Mouse (Mus musculus) stomach, postnatal 0 days (tissue): ENCODE measurements around the gene Cops7a. TPM values are rescaled to one million over a fixed set of nuclear protein-coding genes. Genes with fewer than 3 reads are reported as not detected.
A peak's percentile ranks its signal among the peaks of the same experiment; 100 is the strongest.

Experiments used
- ATAC-seq: fragments of 200-750 bp; cut with Nextera tagmentation; 2 replicates; pipeline ENCODE4 v1.8.0; 2017; ENCODE audit not compliant: low FRiP score, low TSS enrichment
- DNase-seq: peaks from one replicate; pipeline ENCODE4 v3.0.0-alpha.2; 2016; ENCODE audit warnings: low spot score
- H3K27ac ChIP-seq: fragments of 300-500 bp; sonication (generic); replicated peaks from 2 replicates; pipeline ENCODE4 v1.5.1; 2014; ENCODE audit warnings: mild to moderate bottlenecking, control low read depth
- H3K27me3 ChIP-seq: fragments of 300-500 bp; sonication (generic); 2 replicates; pipeline ENCODE4 v1.6.1; 2014; ENCODE audit warnings: low read length; ENCODE audit not compliant: control insufficient read depth, insufficient read depth
- H3K36me3 ChIP-seq: fragments of 300-500 bp; sonication (generic); 2 replicates; pipeline ENCODE4 v1.6.1; 2014; ENCODE audit warnings: low read length, mixed read lengths; ENCODE audit not compliant: control insufficient read depth, insufficient read depth
- H3K4me1 ChIP-seq: fragments of 300-500 bp; sonication (generic); replicated peaks from 2 replicates; pipeline ENCODE4 v1.6.1; 2014; ENCODE audit warnings: antibody characterized with exemption; ENCODE audit not compliant: control insufficient read depth, insufficient read depth
- H3K4me2 ChIP-seq: fragments of 300-500 bp; sonication (generic); replicated peaks from 2 replicates; pipeline ENCODE4 v1.6.1; 2014; ENCODE audit warnings: low read depth, mild to moderate bottlenecking, control low read depth, moderate library complexity
- H3K4me3 ChIP-seq: fragments of 300-500 bp; sonication (generic); 2 replicates; pipeline ENCODE4 v1.5.1; 2014; ENCODE audit warnings: low read depth, low read length, control low read depth
- H3K9ac ChIP-seq: fragments of 300-500 bp; sonication (generic); 2 replicates; pipeline ENCODE4 v1.6.1; 2014; ENCODE audit warnings: mild to moderate bottlenecking, low read length, control low read depth, mixed read lengths
- H3K9me3 ChIP-seq: fragments of 300-500 bp; sonication (generic); 2 replicates; pipeline ENCODE4 v1.6.1; 2016; ENCODE audit warnings: low read length; ENCODE audit not compliant: control insufficient read depth
- CTCF ChIP-seq: IDR thresholded peaks from 2 replicates; pipeline ENCODE4 v1.5.1; 2016; ENCODE audit warnings: antibody characterized with exemption, low read depth, mild to moderate bottlenecking, moderate library complexity
- EP300 ChIP-seq: optimal IDR thresholded peaks from 2 replicates; pipeline ENCODE3; 2016; ENCODE audit warnings: antibody characterized with exemption
- WGBS: fragments of 180-500 bp; shearing (Covaris S2); extraction: QIAGEN DNeasy Blood & Tissue Kit; methylation state at CpG from one replicate; pipeline ENCODE4 v1.1.7; 2014; 5-methylcytosine and 5-hydroxymethylcytosine counted together
- polyA plus RNA-seq: library from polyadenylated mRNA; unstranded; fragments of >200 nt; fragmentation: Nextera tagmentation; extraction: Ambion mirVana; gene quantifications from 2 replicates; pipeline ENCODE4 v1.2.1, GENCODE M21; 2015

The Cops7a gene
- polyA plus RNA-seq, 1 experiment from 2014 or later: 114 TPM

DNA sequence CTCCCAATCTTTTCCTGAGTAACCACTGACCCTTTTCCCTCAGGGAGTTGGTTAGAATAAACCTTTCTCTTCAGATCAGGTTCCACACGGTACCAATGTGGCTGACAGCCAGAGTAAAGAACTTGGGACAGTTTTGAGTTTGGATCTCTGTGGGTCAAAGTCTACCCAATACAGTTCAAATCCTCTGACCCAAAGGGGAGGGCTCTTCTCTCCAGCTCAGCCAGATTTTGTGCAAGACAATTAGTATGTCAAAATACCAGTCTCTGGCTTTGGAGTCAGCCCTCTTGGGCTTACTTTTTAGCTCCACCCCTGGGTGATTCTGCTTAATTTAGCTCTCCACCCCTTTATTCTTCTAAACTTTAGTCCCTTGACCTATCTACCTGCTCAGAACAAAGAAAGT, 35.1 kb downstream of the Cops7a start:
- Histone ChIP-seq H3K4me2 (peak overlapping the region; percentile 13), H3K27ac (peak overlapping the region; percentile 98), H3K4me1 (peaks cover 5% of the 10 kb centered on the region; the same call in 1 of the 2 replicates), H3K36me3 (peaks cover 9% of the 10 kb centered on the region), H3K9ac (no peak overlapping the region), H3K9me3 (no peaks in the 10 kb centered on the region), H3K4me3 (no peak overlapping the region; the same call in 1 of the 2 replicates), H3K27me3 (no peaks in the 10 kb centered on the region)
- 12% methylated on average over 1 of the region's 1 CpGs for WGBS
- ATAC-seq (no peak), DNase-seq (no peak)
- no peak for TF ChIP-seq EP300
- TF ChIP-seq CTCF: no peak

GRCm38 (mm10) chr6:124925941-124926340, 39.4 kb downstream of the Cops7a start:
- WGBS: 6% methylated on average over 5 of the region's 5 CpGs
- Histone ChIP-seq H3K4me2 (peak overlapping the region; percentile 55), H3K27me3 (no peaks in the 10 kb centered on the region), H3K27ac (peak overlapping the region; percentile 97), H3K4me3 (peak overlapping the region; percentile 37), H3K4me1 (peaks cover 4% of the 10 kb centered on the region; the same call in 1 of the 2 replicates), H3K9ac (peak overlapping the region; percentile 60), H3K36me3 (no peaks in the 10 kb centered on the region), H3K9me3 (no peaks in the 10 kb centered on the region)
- no peak for TF ChIP-seq EP300
- TF ChIP-seq CTCF: peak; percentile 4; the same call in 1 of the 2 replicates
- DNase-seq: peak; percentile 79
- ATAC-seq: peak; percentile 77

- Histone ChIP-seq H3K4me2 (peak overlapping the region; percentile 55), H3K9ac (peak overlapping the region; percentile 60), H3K36me3 (no peaks in the 10 kb centered on the region), H3K27ac (peak overlapping the region; percentile 97), H3K9me3 (no peaks in the 10 kb centered on the region), H3K4me1 (peaks cover 5% of the 10 kb centered on the region; the same call in 1 of the 2 replicates), H3K4me3 (peak overlapping the region; percentile 37), H3K27me3 (no peaks in the 10 kb centered on the region)
- peak; percentile 78 for DNase-seq
- TF ChIP-seq CTCF (peak; percentile 54), EP300 (no peak)
- ATAC-seq: peak; percentile 66
- 13% methylated on average over 12 of the region's 12 CpGs for WGBS
Observed at GRCm38 (mm10) chr6:124925173-124925793, 40.1 kb downstream of the Cops7a start.

DNA sequence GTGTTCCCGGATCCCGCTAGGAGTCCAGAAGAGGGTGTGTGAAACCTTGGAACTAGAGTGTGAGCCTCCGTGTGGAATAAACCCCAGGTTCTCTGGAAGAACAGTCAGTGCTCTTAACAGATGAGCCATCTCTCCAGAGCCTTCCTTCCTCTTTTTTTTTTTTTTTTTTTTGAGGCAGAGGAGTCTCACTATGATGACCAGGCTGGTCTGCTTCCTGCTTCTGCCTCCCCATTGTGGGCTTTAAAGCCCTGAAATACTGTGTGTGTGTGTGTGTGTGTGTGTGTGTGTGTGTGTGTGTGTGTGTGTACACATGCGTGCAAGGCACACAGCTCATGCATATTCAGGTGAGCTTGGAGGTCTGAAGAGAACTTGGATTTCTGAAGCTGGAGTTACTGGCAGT, 43.8 kb downstream of the Cops7a start:
- WGBS: 56% methylated on average over 4 of the region's 4 CpGs
- H3K9ac ChIP-seq: no peak overlapping the region; the same call in 1 of the 2 replicates
- no peaks in the 10 kb centered on the region for H3K9me3 ChIP-seq
- TF ChIP-seq CTCF: no peak
- TF ChIP-seq EP300: no peak
- no peak overlapping the region for H3K4me3 ChIP-seq
- peak; percentile 13 for DNase-seq
- H3K36me3 ChIP-seq: no peaks in the 10 kb centered on the region
- H3K4me2 ChIP-seq: no peak overlapping the region
- no peaks in the 10 kb centered on the region for H3K27me3 ChIP-seq
- no peak for ATAC-seq
- 0 out of 2 replicates have a peak overlapping the region, but pooled peaks have one; percentile 95 for H3K27ac ChIP-seq
- peaks cover 5% of the 10 kb centered on the region; the same call in 1 of the 2 replicates for H3K4me1 ChIP-seq

DNA sequence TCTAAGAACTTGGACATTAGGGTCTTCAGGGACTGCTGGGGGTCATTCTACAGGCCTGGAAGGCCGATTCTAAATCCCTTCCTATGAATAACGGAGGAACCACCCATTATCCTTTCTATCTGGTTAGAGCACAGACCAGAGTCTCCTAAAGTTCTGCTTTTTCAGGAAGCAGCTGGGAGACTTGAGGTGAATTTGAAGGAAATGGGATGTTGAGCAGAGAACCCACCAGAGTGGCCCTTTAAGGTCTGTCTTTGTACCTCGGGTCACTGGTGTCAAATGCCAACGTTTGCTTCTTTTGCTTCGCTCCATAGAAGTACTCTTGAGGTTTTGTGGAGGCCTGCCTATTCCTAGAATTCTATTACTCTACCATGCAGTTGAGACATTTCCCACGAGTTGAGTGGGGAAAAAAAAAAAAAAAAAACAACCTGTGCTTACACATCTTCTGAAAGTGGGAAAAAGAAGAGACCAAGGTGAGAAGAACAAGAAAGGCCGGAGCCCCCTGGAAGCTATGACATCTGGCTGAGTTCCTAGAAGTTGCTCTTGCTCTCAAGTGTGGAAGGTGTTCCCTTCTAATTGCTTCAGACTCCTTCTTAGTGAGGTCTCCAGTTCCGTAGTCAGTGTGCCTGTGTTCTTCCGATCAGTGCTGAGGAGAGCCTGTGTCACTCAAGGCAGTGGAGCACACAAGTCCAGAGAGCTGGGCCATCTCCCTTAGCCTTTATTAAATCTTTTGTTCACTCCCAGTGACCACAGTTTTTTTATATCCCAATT, 44.8 kb downstream of the Cops7a start:
- ATAC-seq (no peak), DNase-seq (peak; percentile 12)
- Histone ChIP-seq H3K4me2 (peak overlapping the region; percentile 53), H3K4me1 (peaks cover 9% of the 10 kb centered on the region; the same call in 1 of the 2 replicates), H3K4me3 (no peak overlapping the region), H3K27ac (peak overlapping the region; percentile 95), H3K27me3 (no peaks in the 10 kb centered on the region), H3K36me3 (no peaks in the 10 kb centered on the region), H3K9me3 (no peaks in the 10 kb centered on the region), H3K9ac (peak overlapping the region; percentile 41)
- 23% methylated on average over 9 of the region's 9 CpGs for WGBS
- no peak for TF ChIP-seq CTCF
